Mouse (Mus musculus) B cell, adult 2 months (primary cell): ENCODE data around the gene Sacm1l.

Experiments used
- DNase-seq, 2 experiments: peaks; one replicate each; pipeline ENCODE4 v3.0.0; 2022

The Sacm1l gene

GRCm38 (mm10) chr9:123589240-123589910 lies 59.8 kb downstream of the Sacm1l start:
- DNase-seq = no peak

GRCm38 (mm10) chr9:123595194-123595593 lies 65.6 kb downstream of the Sacm1l start:
- no peak for DNase-seq

DNA sequence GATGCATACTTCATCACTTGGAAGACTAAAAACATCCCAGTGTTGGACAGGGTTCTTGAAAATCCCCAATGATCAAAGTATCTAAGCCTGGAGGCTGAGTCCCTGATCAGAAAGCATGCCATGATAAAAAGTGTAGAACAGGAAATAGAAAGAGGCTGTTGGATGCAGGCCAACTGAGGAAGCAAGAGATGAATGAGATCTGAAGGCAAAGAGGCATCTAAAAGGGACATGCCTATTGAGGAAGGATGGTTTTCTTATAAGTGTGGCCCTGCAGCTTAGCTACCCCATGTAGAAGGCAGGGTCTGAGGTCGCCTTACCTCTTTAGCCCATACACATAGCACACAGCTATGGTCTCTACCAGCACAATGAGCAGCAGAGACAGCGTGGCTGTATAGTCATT lies 67.4 kb downstream of the Sacm1l start:
- DNase-seq = no peak

- DNase-seq = no peak
Measured at GRCm38 (mm10) chr9:123597376-123597775, 67.8 kb downstream of the Sacm1l start.

- DNase-seq = no peak
Measured at GRCm38 (mm10) chr9:123601529-123601928, 72.0 kb downstream of the Sacm1l start.

GRCm38 (mm10) chr9:123620311-123621098 lies 90.9 kb downstream of the Sacm1l start:
- no peak for DNase-seq

DNA sequence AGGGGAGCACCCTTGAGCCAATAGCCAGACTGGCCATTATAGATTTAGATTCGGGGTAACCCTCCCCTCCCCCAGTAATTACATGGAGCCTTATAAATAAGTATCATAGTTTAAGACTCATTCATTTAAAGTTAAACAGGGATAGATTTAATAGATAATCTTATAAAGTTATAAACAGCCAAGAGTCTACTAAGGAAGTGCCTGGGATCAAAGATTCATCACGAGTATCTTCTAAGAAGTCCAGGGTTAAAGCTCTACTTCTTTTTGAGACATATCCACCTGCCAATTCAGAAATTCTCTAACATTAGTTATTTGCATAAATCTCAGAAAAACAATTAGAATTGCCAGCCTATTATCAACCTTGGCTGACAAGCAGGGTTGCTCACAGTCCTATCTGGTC lies 95.2 kb downstream of the Sacm1l start:
- no peak for DNase-seq

- no peak for DNase-seq
Measured at GRCm38 (mm10) chr9:123625821-123626220, 96.3 kb downstream of the Sacm1l start.

DNA sequence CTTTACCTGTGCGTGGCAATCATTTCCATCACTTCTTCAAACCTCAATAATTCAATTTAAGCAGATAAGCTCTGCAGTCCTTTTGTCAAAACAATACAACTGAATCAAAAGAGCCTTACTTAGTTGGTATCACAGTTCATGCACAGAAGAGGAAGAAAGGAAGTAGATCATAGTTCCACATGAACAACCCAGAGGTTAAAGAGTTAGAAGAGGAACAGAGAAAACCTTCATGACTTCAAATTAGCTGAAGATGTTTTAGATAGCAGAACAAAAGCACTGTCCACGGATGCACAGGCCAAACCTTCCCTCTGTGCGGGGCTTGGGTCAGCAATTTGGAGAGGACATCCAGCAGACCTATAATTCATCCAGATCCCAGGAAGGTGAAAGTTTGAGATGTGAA lies 102.1 kb downstream of the Sacm1l start:
- peak in 1 of 2 experiments; percentile 34 for DNase-seq

GRCm38 (mm10) chr9:123632281-123632680 lies 102.7 kb downstream of the Sacm1l start, which contains the start of gene Slc6a20b:
TSS of gene Slc6a20b (minus strand) at chr9:123632565.
- DNase-seq = no peak

- DNase-seq = no peak
Measured at GRCm38 (mm10) chr9:123632993-123633392, 103.4 kb downstream of the Sacm1l start.

DNA sequence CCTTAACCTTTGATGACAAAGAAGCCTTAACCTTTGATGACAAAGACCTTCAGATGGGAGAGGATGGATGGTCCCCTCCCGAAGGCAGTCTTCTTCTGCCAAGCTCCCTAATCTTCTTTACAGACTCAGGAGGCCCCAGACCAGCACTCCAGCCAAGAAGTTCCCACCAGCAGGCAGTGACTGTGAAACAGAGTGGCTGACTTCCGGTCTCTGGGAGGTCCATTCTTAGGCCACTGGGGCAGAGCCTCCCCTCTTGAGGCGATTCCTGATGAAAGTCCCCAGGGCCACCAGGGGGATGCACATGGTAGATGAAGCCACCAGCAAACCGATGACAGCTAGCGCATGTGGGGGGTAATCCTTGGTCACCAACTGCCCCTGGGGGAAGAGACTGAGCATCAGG lies 107.2 kb downstream of the Sacm1l start:
- DNase-seq = no peak

DNA sequence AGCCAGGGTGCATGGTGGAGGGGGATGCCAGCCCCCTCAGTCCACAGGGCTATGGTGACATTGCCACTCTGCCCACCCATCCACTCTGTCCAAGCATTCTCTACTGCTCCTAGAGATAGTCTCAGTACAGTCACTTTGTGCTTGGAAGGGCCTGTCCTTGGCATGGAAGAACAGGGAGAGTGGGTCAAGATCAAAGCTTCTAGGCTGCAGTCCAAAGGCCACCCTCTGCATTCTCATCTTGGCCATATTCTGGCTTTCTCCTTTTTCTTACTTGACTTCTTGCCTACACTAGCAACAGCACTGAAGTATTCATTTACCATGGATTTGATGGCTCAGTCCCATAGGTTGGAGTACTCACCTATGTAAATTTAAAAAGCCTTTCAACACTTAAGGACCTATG lies 108.7 kb downstream of the Sacm1l start:
- no peak for DNase-seq

DNA sequence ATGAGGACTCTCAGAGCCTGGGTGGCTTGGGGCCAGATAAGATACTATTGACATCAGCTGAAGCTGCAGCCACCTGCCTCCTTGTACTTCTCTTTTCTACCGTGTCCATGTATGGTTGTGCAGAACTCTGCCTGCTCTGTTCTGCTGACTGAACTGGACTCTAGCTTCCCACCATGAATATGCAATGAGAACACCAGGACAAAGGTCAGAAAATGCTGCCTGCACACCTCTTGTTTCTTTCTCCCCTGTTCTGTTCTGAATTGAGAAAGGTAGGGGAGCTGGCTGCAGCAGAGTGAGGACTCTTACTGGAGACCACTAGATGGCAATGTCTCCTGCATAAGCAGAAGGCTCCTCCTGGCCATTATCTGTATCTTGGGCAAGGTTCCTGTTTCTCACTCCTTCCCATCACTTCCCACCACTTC lies 109.1 kb downstream of the Sacm1l start:
- peak; percentile 27 to 31 for DNase-seq

DNA sequence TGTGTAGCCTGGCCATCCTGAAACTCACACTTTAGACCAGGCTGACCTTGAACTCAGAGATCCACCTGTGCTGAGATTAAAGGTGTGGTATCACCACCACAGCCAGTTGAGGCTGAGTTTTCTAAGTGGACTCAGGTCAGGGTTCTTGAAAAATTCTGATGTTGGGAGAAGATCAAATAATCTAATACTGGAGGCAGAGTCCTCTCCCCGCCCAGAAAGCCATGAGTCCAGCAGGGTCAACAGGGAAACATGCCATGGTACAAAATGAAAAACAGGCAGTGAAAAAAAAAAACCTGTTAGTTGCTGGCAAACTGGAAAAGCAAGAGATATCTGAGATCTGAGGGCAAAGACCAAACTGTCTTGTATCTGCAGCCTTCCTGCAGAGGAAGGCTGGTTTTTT lies 110.5 kb downstream of the Sacm1l start:
- DNase-seq = no peak
